Mouse (Mus musculus): ENCODE data around the gene Gata2.

Gata2 gene

DNA sequence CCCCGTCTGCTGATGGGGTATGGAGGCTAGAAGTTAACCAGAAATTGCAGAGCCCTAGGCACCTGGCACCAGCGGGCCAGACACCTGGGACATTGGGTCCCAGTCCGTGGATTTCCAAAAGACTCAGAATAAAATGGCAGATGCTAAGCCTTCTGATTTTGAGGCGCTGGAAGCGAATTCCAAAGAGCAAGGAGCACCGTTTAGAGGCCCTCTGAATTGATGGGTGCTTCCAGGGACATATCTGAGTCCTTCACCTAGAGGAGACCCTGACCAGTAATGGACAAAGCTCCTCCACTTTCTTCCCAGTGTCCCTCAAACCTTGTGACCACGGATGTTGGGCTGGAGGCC is 1.3 kb downstream of the Gata2 start:
- DNase-seq (ENCODE audit: low spot score) = no peak

DNA sequence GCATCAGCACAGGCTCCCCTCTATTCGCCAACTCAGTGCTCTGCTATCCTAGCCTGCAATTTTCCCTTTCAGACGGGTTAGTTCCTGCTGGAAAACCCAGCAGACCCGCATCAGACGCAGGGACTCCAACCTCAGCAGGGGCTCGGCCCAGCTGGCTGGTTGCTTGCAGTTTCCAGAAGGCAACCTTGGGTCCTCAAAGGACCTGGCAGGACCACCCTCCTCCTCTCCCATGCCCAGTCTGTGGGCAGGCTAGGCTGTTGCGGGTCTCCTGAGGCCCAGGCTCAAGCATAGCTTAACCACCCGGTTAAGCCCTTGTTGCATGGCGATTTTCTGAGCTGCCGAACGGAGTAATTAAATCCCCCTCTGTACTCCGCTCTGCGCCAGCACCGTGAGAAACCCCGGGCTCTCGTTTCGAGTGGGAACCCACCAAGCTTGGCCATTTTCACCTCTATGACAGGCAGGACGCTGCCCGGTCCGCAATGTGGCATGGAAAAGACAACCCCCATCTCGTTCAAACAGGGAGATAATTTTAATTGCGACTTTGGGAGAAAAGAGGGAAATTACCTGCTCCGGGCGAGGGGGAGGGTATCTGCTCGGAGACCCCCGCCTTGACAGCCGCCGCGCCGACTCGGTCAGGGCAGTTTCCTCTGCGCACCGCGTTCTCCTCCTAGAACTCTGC is 2.5 kb downstream of the Gata2 start:
- DNase-seq (ENCODE audit: low spot score) = no peak

DNA sequence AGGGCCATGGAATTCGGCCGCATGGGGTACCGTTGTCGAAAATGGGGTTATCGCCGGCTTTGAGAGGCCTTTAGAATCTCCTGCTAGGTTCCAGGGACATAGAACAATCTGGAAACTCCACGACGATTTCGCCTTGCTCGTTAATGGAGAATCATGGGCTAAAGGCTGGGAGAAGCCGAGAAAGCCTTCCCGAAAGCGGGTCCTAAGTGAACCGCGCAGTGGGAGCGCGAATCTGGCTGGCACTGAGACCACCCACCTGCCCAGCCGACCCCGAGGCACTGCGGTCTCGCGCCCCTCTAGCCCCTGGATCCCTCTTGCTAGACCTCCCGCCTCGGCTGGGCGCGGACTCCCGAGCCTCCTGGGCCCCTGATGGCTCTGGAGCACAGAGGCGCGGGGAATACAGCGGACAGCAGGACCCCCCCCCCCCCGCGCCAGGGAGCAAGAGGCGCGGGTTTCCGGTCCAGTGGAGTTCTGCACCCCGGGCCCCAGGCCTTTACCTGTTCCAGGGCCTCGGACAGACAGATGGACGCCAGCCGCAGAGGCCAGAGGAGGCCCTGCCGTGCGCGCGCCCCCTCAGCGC is 3.1 kb downstream of the Gata2 start:
- peak; percentile 27 for DNase-seq (ENCODE audit: low spot score)

DNA sequence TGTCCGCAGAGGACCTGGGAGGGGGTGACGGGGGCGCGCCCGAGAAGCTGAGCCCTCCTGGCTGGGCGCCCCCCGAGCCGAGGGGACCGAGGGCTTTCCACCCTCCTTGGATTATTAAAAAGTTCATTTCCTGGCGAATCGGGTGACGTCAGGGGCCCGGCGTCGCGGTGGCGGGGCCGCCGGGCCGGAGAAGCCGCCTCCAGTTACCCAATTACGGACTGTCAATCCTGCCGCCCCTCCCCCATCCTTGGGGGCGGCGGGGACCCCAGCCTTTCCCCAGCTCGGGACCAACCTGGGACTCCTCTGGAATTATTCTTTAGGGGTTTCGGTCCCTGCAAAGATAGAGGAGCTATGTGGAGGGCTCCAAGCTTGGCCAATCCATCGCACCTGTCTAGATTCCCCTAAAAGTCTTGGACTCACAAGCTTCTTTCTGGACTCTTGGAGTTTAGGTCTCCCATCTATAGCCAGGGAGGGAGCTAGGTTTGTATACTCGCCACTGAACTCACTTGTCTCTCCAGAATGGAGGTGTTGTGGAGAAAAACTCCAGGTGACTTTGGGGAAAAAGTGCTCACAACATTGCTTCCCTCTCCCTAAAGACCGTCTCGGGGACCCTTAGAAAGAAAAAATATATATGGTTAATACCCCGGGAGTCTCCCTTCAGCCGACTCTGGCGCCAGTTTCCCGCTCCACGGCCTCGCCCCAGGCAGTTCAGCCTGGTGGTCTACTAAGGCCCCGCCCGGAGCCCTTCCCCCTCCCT is 3.8 kb downstream of the Gata2 start:
- DNase-seq (ENCODE audit: low spot score) = peak; percentile 60

DNA sequence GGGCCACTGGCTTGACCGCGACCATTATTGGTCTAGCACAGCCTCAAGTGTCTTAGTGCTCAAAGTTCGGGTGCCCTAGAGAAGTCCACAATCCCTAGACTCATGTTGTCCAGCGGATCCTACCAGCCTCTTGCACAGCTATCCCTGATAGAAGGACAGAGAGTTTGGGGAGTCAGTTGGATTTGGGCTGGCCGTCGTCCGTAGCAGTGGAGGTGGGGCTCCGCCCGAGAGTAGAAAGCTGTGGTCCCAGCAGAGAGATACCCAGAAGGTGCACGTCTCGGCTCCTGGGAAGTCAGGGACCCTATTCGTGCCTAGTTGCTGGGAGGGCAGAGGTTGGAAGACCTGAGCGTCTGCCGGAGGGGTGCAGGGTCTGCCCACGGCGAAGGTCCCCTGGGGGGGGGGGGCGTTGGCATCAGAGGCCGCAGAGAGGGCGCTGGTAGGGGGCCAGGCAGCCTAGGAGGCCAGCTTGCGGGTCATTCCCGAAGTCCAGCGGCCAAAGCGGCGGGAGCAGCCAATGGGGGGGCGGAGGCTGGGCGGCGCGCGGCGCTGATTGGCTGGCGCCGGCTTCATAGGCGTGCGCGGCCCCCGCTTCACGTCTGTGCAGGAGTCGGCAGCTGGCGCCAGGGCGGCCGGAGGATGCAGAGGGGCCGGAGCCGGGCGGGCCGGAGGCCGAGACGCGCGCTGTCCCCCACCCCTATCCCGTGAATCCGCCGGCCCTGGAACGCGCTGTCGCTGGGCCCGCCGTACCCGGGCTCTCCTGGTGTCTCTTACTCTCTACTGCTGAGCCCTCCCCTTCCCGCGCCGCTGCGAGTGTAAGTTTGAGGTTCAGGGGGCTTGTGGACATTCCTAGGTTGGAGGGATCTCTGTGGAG is 4.6 kb downstream of the Gata2 start:
- DNase-seq (ENCODE audit: low spot score) = peak; percentile 92

DNA sequence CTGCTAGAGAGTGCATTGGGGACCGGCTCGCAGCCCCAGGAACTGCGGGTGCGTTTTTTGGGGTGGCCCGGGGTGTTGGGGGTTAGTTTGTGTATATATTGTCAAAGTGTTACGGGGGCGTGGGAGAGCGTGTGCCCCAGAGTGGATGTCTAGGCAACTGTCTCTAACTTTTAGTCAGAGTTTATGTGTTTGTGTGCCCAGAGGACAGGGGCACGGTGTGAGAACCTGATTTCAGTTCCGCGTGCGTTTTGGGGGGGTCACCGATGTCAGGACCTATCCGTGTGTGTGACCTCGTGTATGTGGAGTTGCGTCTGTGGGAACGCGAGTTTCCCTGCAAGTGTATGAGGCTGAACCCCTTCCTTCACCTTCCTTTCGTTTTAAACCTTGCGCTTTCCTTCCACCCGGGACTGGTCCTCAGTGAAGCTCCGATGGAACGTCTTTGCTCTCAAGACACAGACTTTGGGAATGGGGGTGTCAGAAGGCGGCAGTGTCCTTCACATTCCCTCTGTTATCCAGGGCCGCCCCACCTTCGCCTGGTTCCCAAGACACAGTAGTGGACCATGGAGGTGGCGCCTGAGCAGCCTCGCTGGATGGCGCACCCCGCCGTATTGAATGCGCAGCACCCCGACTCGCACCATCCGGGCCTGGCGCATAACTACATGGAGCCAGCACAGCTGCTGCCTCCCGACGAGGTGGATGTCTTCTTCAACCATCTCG is 5.5 kb downstream of the Gata2 start:
- peak; percentile 29 for DNase-seq (ENCODE audit: low spot score)

DNA sequence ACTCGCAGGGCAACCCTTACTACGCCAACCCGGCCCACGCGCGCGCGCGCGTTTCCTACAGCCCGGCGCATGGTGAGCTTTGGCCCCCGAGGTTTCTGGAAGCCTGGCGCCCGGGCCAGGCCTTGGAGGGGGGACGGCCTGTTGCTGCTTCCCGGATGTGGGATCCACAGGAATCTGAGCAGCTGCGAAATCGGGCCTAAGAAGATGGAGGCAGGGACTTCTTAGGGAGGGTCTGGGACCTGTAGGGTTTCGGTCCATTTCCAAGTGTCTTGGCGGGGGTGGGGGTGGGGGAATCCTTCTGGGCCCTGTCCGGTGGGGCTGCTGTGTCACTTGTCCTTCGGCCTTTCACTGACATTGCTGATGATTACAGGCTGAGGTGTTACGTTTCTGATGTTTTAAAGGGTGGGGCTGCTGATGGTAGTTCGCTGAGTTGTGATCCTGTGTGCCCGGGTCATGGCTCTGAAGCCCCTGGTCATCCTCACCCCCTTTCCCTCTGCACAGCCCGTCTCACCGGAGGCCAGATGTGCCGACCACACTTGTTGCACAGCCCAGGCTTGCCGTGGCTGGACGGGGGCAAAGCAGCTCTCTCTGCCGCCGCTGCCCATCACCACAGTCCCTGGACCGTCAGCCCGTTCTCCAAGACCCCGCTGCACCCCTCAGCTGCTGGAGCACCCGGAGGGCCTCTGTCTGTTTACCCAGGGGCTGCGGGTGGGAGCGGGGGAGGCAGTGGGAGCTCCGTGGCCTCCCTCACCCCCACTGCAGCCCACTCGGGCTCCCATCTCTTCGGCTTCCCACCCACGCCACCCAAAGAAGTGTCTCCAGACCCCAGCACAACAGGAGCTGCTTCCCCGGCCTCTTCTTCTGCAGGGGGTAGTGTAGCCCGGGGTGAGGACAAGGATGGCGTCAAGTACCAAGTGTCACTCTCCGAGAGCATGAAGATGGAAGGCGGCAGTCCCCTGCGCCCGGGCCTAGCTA is 6.3 kb downstream of the Gata2 start:
- DNase-seq (ENCODE audit: low spot score) = no peak

DNA sequence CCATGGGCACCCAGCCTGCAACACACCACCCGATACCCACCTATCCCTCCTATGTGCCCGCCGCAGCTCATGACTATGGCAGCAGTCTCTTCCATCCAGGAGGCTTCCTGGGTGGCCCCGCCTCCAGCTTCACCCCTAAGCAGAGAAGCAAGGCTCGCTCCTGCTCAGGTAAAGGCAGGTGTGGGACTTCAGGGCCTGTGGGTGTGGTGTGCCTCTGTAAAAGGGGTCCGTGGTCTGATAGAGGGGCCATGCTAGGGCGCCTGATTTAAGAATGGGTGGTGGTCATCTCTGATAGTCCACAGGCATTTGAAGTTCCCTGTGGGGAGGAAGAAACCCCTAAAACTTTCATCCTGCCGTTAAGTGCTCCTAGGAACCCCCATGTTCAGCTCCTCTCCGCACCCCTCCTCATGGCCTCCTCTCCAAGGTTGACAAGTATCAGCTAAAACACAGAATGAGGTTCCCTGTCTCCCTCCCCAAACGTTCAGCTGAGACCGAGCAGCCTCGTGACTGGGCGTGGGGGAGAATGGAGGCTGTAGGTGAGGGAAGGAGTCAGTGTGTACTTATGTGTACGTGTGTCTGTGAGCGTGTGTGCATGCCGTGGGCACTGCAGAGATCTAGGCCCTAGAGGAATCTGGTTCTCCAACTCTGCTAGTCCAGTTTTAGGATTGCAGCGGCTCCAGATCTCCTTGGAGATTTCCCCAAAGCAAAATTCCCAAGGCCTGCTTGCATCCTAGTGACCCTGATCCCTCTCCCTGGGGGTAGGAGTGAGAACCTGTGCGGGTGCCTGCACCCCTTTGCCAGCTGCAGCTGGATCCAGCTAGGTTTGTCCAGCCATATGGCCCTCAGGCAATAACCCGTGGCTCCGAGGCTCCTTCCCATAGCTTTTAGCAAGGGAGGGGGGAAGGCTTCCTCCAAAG is 7.3 kb downstream of the Gata2 start:
- peak; percentile 50 for DNase-seq (ENCODE audit: low spot score)

DNA sequence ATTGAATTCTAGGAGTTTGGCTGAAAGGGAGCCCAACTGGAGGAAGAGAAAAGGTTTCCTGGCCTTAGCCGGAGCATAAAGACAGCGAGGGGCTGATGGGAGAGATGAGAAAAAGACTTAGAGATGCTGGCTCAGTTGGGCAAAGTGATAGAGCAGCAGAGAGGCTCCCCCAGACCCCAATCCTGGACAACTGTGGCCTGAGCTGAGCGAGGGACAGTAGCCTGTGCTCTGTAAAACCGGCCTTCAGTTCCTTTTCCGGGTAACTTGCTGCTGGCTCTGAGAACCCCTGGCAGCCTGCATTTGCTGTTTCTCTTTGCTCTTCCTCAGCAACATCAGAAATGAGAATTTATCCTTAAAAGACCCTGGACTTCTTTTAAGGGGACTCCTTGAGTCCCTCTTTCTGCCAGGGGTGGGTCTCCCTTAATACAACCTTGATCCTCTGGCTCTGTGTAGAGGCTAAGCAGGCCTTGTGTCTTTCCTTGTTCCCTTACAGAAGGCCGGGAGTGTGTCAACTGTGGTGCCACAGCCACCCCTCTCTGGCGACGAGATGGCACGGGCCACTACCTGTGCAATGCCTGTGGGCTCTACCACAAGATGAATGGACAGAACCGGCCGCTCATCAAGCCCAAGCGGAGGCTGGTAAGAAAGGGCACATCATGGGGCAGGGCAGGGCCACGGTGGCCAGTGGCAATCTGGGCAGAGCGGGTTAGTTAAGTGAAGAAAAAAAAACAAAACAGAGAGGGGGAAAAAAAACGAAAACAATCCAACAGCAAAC is 8.4 kb downstream of the Gata2 start:
- no peak for DNase-seq (ENCODE audit: low spot score)

DNA sequence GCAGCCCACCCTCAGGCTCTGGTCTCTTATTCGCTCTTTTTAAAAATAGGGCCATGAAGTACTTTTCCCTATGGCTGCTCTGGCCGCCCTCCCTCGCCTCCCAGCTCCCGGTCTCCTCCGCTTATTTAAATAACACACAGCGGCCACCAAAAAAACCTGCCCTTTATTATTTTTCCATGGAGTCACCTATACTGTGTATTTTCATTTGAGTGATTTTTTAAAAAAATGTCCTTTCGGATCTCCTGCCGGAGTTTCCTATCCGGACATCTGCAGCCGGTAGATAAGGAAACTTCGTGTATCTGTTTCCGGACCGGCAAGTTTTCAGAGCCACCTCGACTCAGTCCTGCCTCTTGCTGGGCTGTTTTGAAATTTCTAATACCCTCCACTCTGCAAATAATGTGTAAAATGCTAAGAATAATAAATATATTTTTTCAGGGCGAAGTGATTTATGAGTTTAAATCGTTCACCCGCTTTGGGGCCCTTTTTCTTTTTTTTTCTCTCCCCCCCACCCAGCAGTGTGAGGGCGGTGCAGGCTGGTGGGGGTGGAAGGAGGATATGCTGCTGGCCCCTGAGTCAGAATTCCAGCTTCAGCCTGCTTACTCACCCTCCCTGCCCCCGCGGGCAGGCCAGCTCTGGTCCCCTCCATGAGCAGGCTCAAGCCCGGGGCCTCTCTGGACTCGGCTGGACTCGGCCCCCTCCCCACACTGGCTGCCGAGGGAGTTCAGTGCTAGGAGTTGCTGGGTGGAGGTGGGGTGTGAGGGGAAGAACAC is 9.4 kb downstream of the Gata2 start:
- DNase-seq (ENCODE audit: low spot score) = peak; percentile 69

DNA sequence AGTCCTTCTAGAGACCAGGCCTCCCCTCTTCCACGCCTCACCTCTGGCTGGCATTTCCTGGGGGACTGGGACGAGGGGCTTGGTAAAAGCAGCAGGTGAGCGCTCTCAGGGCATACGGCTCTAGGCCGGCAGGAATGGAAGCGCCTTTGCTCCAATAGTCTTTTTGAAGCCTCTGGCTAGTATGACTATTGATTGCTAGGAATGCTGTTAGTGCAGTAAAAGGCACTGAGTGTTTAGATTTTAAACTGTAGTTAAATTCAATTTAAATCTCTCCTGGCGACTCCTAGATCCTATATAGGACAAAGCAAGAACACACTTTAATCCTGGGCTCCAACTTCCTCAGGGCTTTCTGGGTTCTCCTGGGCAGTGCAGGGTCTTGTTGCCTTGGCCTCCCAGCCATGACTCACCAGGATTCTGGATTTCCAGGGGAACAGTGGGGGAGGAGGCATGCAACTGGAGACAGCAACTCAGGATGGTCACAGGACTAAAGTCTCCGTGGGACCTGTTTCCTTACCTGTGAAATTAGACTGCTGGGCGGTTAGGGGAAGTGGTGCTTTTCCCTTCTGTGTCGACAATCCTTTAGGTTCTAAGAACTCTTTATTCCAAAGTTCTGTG is 10.2 kb downstream of the Gata2 start:
- no peak for DNase-seq (ENCODE audit: low spot score)

DNA sequence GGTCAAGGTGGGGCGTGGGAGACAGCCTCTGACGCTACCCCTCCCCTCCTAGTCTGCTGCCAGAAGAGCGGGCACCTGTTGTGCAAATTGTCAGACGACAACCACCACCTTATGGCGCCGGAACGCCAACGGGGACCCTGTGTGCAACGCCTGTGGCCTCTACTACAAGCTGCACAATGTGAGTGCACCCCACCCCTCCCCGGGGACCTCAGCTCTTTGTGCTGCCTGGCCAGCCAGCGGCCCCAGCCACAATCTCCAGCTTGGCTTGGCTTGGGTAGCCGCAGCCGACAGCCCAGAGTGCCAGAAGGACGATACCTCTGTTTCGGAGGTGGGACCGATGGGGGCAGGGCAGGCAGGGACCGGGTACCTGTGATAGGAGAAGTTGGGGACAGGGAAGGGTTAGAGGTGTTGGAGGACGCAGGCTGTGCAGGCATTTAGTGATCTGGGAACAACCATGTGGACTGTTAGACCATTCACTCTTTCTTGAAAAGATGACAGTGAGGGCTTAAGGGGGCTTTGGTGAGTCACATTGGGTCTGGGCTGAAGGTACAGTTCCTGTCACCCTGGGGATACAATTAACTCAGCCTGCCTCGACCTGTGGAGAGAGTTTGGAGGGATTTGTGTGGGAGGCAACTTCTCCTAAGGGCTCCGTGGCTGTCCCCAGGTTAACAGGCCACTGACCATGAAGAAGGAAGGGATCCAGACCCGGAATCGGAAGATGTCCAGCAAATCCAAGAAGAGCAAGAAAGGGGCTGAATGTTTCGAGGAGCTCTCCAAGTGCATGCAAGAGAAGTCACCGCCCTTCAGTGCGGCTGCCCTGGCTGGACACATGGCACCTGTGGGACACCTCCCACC is 11.1 kb downstream of the Gata2 start:
- DNase-seq (ENCODE audit: low spot score) = no peak

DNA sequence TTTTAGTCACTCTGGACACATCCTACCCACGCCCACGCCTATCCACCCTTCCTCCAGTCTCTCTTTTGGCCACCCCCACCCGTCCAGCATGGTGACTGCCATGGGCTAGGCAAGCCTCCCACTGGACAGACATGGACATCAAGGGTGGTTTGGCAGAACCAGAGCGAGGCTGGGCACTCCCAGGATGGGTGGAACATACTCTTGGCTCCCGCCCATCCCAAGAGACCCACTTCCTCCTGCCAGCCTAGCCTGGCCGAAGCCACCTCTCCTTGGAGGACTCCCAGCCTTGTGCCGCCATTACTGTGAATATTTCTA is 11.7 kb downstream of the Gata2 start:
- peak; percentile 51 for DNase-seq (ENCODE audit: low spot score)

DNA sequence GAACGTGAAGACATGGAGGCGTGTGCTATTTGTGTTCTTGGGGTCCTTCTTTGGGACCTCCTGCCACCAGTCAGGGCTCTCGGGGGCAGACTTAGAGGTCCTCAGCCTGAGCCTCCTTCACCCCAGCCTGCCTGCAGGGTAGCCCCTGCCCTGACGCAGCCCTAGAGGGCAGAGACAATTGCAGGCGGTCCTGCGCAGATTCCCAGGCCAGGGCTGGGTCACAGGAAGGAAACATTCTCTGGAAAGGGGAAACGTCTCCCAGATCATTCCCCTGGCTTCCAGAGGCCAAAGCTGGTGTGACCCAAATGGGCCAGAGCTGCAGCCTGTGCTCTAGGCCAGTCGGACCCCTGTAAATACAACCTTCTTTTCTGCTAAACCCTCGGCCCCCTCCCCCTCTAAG is 12.2 kb downstream of the Gata2 start:
- no peak for DNase-seq (ENCODE audit: low spot score)

DNA sequence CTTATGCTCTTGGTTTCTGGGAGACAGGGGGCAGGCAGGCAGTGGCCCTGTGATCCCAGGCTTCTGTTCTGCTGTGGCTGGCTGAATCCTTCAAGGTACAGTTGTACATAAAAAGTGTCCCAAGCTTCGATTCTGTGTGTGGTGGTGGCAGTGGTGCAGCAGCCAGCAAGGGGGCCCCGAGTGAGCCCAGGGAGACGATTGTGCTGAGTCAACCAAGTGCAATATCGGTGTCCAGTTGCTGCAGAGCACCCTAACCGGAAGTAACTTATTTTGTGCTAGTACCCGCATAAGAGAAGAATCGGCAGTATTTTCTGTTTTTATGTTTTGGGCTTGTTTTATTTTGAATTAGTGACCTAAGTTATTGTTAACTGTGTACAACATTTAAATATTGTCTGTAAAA is 12.9 kb downstream of the Gata2 start:
- no peak for DNase-seq (ENCODE audit: low spot score)

DNA sequence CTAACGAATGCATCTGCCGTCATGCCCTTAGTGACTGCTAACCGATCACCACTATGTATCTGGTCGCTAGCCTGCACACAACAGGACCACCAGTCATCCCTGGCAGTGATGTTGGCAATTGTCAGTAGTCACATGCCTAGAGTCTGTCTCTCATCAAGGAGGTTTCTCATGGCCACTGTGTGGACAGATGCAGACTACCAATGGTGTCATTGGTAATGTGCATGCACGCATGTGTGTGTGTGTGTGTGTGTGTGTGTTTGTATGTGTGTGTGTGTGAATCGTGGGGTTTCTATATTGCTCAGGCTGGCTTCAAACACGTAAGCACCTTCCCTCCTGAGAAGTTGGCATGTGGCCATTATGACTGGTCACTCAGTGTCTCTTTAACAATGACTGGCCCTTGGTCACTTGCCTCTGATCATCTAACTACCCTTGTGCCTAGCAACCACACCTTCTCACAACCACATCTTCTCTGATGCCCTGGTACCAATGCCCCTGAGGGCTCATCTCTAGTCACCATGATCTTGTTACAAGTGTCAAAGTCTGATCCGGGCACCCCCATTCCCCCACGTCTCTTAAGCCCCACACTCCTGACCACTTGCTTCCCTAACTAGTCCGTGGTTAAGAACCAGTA is 13.8 kb downstream of the Gata2 start:
- DNase-seq (ENCODE audit: low spot score) = no peak

All from urinary bladder, postnatal 14 days (tissue).